Mouse (Mus musculus): Measurements from ENCODE around the gene Tmco1. TPM values are rescaled to one million over a fixed set of nuclear protein-coding genes. Genes with fewer than 3 reads are reported as not detected.

The Tmco1 gene
- polyA plus RNA-seq (2015; fragmentation: Nextera tagmentation; extraction: Ambion mirVana) = 132 and 175 TPM in 2 replicates

DNA sequence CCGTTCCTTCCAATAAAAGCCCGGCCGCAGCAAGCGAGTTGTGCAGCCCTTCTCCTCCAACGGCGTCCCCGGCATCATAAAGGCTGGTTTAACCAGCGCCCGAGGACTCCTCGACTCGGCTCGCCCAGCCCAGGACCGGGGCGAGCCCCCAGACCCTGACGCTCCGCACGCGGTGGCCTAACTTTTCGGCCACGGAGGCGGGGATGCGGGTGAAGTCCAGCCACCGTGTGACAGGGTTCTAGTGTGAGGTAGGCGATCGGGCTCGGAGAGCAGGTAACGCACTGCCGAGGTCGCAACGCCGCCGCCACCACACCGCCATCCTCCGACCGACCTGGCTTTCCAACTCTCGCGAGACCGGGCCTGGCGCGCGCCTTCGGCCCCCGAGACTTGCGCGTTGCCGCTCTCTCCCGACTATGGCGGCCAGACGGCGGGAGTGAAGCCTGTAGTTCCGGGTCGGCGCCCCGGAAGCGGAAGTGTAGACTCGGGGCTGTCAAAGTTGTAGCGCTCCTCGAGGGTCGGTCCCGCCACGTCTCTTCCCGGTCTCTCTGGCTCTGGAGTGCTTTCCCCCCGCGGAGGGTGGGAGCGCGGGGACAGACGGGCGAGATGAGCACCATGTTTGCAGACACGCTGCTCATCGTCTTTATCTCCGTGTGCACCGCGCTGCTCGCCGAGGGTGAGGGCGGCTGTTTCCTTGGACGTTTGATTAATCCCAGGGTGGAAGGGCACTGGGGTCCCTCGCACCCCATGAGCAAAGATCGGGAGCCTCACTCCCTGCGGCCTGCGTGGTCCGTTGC is at the start of gene Tmco1:
Gene Tmco1, plus strand, starts transcription at position 118 of the 794 bp plus-strand sequence.

DNA sequence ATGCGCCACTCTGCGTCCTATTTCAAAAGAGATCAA is 23.0 kb upstream of the Tmco1 start, which contains the start of gene Uck2:
Gene Uck2, minus strand, starts transcription at position 1 of the 36 bp plus-strand sequence.

DNA sequence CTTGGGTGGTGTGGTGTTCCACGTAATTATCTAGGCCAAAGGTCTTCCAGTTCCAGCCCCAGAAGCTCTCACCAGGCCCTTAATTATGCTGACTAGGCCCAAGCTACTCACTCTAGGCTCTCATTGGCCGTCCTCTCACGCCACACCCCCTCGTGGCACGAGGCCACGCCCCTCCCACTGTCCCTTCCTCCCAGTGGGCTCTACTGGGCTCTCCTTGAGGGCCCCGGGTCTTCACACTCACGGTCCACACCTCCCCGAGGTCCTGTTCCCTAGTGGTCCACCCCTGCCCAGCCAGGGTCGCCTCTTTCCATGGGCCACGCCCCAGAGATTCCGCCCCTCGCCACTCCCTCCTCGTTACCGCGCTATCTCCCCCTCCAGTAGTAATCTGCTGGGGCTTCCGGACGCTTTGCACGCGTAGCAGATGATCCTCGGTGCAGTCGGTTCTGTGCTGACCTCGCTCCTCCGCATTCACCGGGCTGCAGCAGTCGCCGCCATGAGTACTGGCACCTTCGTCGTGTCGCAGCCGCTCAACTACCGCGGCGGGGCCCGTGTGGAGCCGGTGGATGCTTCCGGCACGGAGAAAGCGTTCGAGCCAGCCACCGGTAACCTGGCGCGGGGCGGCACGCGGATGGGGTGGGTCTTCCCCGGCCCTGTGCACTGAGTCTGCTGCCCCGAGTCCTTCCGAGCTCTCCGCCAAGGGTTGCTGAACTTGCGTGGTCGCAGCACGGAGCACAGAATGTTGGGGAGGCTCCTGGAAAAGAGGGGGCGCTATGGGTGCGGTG is 41.8 kb downstream of the Tmco1 start, which contains the start of gene Aldh9a1:
Gene Aldh9a1, plus strand, starts transcription at position 177 of the 782 bp plus-strand sequence.

Small RNA genes lying within 50 kb of the gene (microRNA-seq; reads per million reads assigned to microRNA genes)
- gene Gm25911 (ENCODE audit: borderline replicate concordance, insufficient number of aligned reads) (1.4 reads per million), gene Mir6347 (ENCODE audit: borderline replicate concordance, insufficient number of aligned reads) (not detected)

Other genes starting within 250 kb of the Tmco1 start
- gene Uck2, start 23.1 kb upstream of the Tmco1 start, polyA plus RNA-seq (2015; fragmentation: Nextera tagmentation; extraction: Ambion mirVana) = 36.5 and 54.5 TPM in 2 replicates
- 42.9 and 64.6 TPM in 2 replicates for gene Aldh9a1, start 41.6 kb downstream of the Tmco1 start, polyA plus RNA-seq (2015; fragmentation: Nextera tagmentation; extraction: Ambion mirVana)
- 168 and 169 TPM in 2 replicates for gene Mgst3, start 85.5 kb downstream of the Tmco1 start, polyA plus RNA-seq (2015; fragmentation: Nextera tagmentation; extraction: Ambion mirVana)
- 0.28 and 0.47 TPM in 2 replicates for gene Lrrc52, start 158.4 kb downstream of the Tmco1 start, polyA plus RNA-seq (2015; fragmentation: Nextera tagmentation; extraction: Ambion mirVana)

All from adrenal gland, postnatal 0 days (tissue).